Mouse (Mus musculus) hindlimb bud, embryonic 11.5 days (tissue): ENCODE results near the gene Armh3.

ENCODE experiments used
- DNase-seq: peaks from one replicate; pipeline ENCODE4 v3.0.0-alpha.2; 2012; ENCODE audit warnings: low read depth, low spot score; ENCODE audit errors: extremely low spot score

Gene Armh3

DNA sequence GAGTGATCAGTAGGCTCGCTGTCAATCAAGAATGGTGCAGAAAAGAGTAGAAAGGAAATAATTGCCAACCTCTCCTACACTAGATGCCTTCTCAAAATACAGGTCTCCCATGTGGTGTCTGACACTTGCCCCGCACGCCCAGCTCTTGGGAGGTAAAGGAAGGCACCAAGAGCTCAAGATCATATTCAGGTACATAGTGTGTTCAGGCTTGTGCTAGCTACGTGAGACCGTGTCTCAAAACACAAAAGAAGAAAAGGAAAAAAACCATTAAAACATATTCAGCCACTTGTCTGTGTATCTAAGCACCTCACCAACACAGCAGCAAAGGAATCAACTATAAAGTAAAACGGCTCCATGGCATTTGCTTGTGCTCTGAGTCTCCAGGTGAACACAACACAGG is 85.9 kb downstream of the Armh3 start:
- no peak for DNase-seq

DNA sequence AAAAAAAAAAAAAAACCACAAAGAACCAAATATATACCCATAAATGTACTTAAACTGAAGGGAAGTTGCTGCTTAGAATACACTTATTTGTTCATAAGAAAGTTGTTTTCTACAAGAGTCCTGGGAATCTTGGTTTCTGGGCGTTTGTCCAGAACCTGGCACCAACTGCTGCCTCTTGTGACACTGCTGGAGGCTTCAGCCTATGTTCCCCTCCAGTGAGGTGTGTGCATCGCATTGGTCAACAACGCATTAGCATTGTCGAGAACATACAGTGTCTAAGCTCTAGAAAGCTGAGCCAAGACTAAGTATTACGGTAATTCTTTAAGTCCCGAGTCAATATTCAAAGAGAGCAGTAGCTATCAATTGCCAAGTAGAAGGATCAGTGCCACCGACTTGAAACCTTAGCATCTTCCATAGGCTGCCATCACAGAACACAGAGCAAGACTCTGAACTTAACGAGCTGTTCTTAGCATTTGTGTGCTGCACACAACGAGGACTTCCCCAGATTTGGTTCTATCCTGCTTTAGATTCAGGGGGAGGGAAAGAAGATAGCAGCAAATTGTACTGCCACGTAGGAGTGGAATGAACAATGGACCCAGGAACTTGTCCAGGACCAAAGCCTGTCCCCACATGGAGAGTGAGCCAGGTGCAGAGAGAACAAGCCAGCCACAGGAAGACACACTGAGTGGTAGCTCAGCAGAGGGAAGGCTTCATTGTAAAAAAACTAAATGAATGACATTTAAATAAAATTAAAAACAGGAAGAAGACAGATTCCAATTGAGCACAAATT is 86.9 kb downstream of the Armh3 start:
- DNase-seq: no peak

DNA sequence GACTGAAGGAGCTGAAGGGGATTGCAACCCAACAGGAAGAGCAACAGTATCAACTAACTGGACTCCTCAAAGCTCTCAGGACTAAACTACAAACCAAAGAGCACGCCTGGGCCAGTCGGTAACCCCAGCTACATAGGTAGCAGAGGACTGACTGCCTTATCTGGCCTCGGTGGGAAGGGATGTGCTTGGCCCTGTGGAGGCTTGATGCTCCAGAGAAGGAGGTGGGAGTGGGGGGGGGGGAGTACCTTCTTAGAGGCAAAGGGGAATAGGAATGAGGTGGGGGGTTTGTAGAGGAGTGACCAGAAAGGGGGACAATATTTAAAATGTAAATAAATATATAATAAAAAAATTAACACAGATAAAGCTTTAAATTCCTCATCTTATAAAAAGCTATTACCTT is 90.0 kb downstream of the Armh3 start:
- no peak for DNase-seq

DNA sequence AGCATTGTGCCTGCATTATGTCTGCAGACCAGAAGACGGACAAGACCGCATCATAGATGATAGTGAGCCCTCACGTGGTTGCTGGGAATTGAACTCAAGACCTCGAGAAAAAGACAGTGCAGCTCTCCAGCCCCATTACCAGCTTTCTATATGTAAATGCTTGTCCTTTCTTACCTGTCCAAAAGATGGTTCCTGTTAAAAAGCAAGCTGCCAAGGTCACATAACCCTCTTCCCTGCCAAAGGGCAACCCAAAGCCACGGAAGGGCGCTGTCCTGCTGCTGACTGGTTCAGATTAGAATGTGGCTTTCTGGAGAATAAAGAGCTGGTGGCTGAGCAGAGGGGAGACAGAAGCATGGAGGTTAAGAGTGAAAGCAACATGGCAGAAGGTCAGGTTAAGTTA is 90.9 kb downstream of the Armh3 start:
- no peak for DNase-seq

DNA sequence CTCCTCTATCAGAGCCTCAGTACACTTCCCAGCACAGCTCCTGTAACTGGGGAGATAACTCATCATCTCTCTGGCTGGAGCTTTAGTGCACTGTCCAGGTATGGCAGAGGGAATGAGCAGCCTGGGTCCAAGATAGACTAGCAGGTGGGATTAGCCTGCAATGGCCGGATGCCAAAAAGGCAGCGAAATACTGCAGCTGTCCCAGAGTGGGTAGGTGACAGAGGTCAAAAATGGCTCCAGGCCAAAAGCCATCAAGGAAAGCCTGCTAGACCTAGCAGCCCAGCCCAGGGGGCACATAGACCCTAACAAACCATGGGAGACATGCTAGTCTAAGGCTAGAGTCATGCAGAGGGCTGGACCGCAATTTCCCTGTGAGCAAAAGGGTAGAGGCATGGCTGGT is 94.4 kb downstream of the Armh3 start:
- DNase-seq: no peak

DNA sequence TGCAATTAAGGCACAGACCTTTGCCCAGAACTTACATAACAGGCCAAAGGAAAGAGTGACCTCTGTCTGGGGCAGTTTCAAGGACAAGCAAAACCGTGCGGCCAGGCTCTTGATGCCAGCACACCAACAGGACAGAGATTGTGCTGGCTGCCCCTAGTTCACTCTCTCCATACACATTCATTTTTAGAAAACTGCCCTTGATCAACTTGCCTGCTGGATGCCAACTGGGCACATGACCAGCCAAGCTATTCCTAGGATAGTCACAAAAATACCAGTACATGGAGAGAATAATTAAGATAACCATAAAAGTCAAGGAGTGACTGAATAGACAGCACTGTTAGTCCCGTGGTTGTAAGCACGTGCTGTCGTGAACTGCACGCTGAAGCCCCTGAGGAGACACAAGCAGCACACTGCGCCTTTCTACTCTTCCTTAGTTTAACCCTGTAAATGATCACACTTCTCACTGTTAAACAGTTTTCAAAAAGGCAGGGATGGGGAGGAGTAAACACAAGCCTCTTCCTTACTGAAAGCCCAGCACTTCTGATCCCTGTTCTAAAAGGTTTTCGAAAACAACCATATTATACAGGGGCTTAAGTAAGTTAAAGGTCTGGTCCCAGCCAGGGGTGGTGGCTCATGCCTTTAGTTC is 95.8 kb downstream of the Armh3 start:
- no peak for DNase-seq

DNA sequence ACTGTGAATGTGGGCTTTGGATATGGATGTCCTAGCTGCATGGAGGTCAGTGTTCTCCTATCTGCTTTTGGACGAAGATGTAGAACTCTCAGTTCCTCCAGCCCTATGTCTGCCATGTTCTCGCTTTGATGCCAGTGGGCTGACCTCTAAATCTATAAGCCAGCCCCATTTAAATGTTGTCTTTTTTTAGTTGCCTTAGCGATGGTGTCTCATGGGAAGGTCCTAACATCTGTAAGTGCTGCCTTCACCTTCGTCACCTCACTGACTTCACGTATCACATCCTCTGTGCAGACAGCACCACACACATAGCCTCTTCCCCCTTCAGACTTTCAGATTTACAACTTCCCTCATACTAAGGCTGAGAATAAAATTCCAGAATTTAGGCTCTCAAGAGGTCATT is 97.5 kb downstream of the Armh3 start:
- DNase-seq: no peak

DNA sequence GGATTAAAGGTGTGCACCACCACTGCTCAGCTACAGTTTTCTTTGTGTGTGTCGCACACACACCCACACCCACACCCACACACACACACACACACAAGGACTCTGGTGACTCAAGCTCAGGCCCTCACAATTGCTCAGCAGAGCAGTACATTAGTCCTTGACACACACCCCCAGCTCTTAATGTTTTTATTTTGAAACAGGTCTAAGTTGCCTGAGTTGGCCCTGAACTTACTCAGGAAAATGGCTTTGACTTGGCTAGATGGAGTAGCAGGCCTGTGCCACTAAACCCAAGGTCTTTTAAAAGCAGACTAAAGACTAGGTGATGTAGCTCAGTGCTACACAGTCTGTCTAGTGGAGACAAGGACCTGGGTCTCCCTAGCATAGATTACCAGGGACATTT is 102.6 kb downstream of the Armh3 start:
- no peak for DNase-seq

DNA sequence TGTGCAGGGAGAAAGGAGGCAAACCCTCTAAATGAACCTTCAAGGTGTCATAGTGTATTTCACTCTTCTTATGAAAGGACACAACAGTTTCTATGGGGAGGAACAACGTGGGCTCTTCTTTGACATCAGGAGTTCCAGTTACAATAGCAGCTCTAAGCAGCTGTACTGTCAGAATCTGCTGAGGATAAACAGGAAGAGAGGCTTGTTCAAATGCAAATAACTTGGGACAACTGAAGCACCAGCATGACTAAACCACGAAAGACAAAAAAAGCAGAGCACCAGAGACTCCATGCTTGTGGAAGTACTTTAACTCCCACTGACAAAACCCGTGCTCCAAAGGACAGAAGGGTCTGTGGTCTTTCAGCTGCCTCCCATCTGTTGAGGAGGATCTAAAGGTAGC is 116.2 kb downstream of the Armh3 start:
- DNase-seq: no peak

DNA sequence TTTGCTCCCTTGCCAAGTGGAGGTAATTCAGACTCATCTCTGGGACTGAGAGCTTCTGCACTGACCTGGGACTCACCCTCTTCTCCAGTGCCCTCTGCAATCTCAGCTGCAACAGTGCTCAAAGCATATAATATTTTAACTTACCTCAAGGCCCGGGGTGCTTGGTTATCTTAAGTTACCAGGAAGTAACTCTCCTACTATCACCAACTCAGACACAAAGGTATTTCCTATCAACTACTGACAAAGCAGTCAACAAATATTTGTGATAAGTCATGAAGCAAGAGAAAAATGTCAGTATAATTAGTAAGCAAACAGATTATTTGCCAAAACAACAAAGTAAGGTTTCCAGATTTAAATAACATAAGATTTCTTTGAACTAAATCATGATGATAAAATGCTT is 125.0 kb downstream of the Armh3 start:
- no peak for DNase-seq

DNA sequence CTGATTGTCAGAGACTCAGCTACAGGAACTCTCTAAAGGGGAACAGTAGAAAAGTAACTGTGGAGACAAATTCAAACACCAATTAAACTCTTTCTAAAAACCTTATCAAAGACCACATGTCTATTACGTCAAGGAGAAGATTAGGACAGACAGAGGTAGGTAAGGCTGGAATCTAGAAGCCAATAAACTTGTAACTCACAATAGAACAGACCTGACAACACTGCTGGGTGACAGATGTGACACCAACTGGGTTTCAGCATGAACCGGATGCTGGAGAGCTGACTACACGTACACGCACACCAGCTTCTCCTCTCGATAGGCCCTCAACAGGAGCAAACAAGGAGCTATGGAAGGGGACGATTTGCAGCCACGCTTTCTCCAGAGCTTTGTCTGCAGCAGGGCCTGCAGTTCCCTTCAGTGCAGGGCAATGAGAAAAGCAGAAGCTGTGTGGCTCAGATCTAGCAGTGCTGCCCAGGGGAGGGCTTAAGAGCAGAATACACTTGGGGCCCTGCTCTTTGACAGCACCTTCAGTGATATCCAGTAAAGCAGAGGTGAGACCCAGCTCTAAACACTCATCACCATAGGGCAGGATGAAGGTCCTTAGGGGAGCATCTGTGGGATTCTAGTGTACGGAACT is 142.9 kb downstream of the Armh3 start:
- DNase-seq: no peak

DNA sequence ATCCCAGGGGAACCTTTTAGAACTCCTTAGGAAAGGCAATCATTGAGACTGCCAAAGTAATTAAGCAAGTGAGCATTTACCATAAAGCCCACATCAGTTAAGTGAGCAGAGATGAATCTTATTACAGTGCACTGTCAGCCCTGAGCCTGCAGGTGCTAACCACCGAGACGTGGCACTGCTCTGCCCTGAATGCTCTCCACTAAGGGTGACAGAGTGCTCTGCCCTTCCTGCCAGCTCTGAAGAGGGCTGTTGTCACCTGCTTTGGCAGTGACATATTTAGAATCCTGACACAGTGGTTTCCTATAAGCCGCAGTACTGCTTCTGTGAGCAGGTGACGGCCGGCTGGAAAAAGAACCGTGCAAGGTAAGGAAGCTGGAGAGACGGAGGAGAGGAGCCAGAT is 143.8 kb downstream of the Armh3 start:
- DNase-seq: no peak

DNA sequence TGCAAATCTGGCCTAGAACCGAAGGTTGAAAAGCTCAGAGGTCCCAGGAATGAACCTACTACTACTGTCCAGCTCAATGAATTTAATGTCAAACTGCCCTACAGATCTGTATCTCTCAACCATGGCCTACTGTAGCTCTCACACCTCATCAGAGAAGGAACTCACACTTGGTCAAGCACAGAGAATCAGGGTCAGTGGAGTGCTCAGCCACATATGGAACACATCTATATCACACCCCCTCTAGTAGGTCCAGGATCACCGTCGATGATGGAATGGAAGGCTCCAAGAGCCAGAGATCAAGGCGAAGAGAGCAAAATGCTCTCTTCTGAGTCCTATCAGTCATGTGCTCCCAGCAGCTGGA is 150.6 kb downstream of the Armh3 start:
- DNase-seq: no peak

DNA sequence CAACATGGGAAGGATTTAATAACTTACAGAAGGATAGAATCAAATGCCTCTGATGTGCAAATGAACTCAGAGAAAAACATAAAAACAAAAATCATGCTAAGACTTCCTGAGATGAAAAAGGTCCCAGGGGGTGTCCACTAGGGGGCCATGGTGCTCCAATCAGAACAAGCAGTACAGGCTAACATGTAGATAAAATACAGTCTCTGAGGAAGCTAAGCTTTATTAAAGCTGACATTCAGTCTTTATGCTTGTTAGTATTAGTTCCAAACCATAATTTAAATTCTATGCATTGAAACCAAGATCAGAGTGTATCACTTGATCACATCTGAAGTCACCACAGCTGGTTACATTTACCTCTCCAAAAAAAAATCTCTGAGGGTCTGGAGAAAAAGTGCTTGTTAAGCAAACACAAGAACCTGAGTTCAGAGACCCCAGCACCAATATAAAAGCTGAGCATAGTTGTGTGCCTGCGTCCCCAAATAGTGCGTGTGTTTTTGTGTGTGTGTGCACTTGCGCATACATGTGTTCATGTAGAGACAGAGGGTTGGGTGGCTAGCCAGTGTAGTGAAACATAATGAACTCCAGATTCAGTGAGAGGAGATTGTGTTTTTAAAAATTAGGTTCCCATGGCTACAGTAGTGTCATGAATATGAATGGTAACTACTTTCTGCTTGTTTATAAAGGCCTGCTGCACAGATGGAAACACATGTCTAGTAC is 151.1 kb downstream of the Armh3 start:
- no peak for DNase-seq

DNA sequence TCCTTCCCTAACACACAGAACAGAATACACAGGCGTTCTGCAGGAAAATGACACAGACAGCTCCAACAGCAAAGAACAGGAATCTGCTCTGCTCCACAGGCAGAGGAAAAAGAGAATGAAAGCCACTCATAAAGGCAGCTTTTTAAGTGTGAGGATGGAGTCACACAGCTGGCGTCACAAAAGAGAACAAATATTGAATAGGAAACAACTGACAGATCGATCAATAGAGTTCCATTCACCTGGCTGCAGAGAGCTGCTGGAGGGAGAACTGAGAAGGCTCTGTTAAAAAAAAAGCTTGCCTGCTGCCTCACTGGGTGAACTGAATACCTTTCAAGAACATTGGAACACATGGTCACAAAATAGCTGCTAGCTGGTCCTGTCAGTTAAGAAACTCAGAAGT is 154.1 kb downstream of the Armh3 start:
- DNase-seq: no peak

DNA sequence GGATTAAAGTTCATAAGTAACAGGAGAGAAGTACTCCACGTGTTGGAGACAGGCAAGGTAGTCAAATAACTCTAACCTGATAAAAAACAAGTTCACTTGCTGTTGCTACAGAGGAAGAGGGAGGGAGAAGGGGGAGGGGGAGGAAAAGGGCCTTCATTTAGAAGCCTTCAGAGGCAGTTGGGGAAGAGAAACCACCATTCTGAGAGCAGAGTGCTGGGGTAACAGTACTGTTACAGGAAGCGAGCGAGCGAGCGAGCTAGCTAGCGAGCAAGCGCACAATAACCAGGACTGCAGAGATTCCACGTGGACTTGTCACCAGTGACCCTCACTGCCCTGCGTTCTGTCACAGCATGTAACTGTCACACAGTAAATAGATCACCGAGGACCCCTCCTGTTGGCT is 154.9 kb downstream of the Armh3 start:
- DNase-seq: no peak

DNA sequence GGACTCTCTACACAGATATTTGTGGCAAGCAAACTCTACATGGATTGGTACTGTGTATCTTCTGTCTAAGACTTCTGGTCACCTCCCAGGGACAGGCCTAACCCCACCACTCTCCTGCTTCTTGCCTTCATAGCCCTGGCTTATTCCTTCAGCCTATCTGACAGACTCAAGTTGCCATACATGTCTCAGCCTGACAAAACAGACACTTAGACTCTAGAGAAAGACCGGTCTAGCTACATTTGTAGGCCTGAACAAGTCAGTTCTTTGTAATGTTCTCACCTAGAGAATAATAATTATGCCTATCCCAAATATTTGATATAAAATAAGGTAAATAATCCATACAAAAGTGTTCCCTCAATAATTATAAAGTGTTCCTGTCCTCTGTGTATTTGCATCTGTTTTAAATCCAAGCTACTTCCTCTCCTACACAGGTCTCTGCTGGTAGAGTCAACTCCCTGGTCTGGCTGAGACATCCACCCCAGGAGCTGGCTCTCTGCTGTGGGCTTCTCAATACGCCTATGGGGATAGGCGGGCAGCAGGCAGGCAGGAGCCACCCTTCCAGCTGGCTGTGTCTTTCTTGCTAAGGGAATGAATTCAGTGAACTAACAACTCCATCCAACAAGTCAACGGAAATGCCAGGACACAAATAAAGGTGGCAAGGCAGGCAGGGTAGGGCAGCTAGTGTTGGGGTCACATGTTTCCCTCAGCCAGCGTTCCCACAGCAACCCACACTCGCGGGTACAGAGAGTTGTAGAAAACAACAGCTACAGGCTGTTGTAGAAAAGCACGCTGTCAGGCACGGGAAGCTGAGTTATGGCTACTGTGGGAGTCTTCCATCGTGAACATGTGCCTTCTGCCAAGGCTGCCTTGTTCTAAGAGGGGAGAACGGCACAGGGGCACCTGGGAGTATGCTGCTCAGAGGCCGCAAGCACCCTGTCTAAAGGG is 161.0 kb downstream of the Armh3 start:
- DNase-seq: no peak

DNA sequence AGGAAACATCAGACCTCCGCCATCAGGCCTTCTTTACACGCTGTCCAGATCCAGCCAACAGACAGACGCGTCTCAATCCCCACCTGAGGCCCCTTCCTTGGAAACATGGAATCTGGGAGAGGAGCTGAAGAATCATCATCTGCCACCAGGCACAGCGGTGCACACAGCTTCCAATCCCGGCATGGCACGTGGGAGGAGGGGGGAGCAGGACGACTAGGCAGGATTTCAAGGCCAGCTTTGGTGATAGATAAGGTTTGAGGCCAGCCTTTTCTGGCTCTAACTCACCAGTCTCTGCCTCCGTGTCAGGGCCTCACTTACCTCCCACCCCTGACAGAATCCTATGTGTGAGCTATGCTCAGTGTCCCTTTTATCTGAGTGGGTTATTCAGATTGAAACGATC is 162.8 kb downstream of the Armh3 start:
- no peak for DNase-seq

DNA sequence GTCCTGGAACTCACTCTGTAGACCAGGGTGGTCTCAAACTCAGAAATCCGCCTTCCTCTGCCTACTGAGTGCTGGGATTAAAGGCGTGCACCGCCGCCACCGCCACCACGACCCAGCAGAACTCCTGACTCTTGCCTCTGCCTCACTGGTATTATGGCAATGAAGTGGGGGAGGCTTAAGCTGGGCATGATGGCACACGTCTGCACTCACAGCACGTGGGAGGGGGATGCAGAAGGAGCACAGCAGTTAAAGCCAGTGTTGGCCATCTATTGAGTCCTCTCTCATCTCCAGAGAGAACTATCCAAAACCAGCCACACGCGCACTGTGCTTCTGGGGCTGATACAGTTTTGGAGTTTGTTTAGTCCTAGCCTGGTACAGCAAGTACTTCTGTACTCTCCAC is 164.6 kb downstream of the Armh3 start:
- DNase-seq: no peak

DNA sequence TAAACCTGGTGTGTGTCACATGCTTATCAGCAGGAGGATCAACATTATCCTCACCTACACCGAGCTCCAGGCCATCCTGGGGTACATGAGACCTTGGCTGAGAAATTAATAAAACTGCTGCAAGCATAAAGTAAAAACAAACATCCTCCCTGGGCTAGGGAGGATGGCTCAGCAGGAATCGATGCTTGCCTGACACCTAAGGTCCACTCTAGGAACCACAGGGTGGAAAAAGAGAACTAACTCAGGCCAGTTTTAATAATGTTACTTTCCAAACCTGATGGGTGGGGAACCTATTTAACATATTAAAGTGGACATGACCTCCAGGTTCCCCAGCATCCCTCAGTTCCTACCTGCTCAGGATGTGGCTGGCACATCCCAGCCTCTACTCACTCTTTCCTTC is 167.6 kb downstream of the Armh3 start:
- no peak for DNase-seq

DNA sequence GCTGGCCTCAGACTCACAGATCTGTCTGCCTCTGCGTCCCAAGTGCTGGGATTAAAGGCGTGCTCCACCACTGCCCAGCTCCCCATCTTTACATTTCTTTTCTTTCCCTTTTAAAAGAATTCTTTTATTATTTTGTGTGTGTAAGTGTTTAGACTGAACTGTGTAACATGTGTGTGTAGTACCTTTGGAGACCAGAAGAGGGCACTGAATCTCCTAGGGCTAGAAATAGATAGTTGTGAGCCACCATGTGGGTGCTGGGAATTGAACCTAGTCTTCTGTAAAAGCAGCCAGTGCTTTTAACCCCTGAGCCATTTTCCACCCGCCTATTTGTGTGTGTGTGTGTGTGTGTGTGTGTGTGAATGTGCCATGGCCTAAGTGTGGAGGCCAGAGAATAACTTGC is 170.6 kb downstream of the Armh3 start:
- DNase-seq: no peak
